Mouse (Mus musculus): ENCODE results near the gene Tbc1d5. TPM values are rescaled to one million over a fixed set of nuclear protein-coding genes. Genes with fewer than 3 reads are reported as not detected.

Tbc1d5 gene
- polyA plus RNA-seq, 2 experiments, result 10.5 to 10.8 TPM

GRCm38 (mm10) chr17:50740804-50741203 lies 438.3 kb downstream of the Tbc1d5 start:
- Histone ChIP-seq H3K4me1 (ENCODE audit: control insufficient read depth, insufficient read depth, low read length) (no peaks in the 10 kb centered on the region), H3K4me2 (replicated peaks; ENCODE audit: low read depth, low read length, severe bottlenecking) (no peak overlapping the region), H3K27me3 (ENCODE audit: control insufficient read depth, insufficient read depth, low read length) (no peaks in the 10 kb centered on the region), H3K9ac (ENCODE audit: low read depth, low read length, severe bottlenecking) (no peak overlapping the region), H3K4me3 (replicated peaks; ENCODE audit: low read length) (no peak overlapping the region), H3K27ac (replicated peaks; ENCODE audit: low read depth, low read length) (no peak overlapping the region), H3K36me3 (ENCODE audit: control insufficient read depth, insufficient read depth, low read length) (no peaks in the 10 kb centered on the region; the same call in 1 of the 2 replicates), H3K9me3 (ENCODE audit: control insufficient read depth, low read length) (no peaks in the 10 kb centered on the region)
- DNase-seq (ENCODE audit: low spot score) (no peak), ATAC-seq (ENCODE audit: low FRiP score, low read depth) (no peak)
- 92% methylated on average over 1 of the region's 1 CpGs for WGBS
- no peak for TF ChIP-seq POLR2A (IDR thresholded peaks at IDR 0.05; ENCODE audit: borderline replicate concordance, extremely low read depth, insufficient read depth, insufficient read length)

GRCm38 (mm10) chr17:50738476-50738875 lies 440.7 kb downstream of the Tbc1d5 start:
- no peak overlapping the region for H3K27ac ChIP-seq (replicated peaks; ENCODE audit: low read depth, low read length)
- no peak overlapping the region for H3K4me3 ChIP-seq (replicated peaks; ENCODE audit: low read length)
- DNase-seq (ENCODE audit: low spot score), result no peak
- no peaks in the 10 kb centered on the region for H3K9me3 ChIP-seq (ENCODE audit: control insufficient read depth, low read length)
- no peaks in the 10 kb centered on the region for H3K27me3 ChIP-seq (ENCODE audit: control insufficient read depth, insufficient read depth, low read length)
- H3K36me3 ChIP-seq (ENCODE audit: control insufficient read depth, insufficient read depth, low read length), result no peaks in the 10 kb centered on the region; the same call in 1 of the 2 replicates
- no peak overlapping the region for H3K4me2 ChIP-seq (replicated peaks; ENCODE audit: low read depth, low read length, severe bottlenecking)
- no peak for ATAC-seq (ENCODE audit: low FRiP score, low read depth)
- 58% methylated on average over 2 of the region's 2 CpGs for WGBS
- no peak overlapping the region for H3K9ac ChIP-seq (ENCODE audit: low read depth, low read length, severe bottlenecking)
- TF ChIP-seq POLR2A (IDR thresholded peaks at IDR 0.05; ENCODE audit: borderline replicate concordance, extremely low read depth, insufficient read depth, insufficient read length), result no peak
- H3K4me1 ChIP-seq (ENCODE audit: control insufficient read depth, insufficient read depth, low read length), result no peaks in the 10 kb centered on the region

GRCm38 (mm10) chr17:50737068-50737467 lies 442.1 kb downstream of the Tbc1d5 start:
- no peaks in the 10 kb centered on the region for H3K4me1 ChIP-seq (ENCODE audit: control insufficient read depth, insufficient read depth, low read length)
- no peak overlapping the region for H3K4me3 ChIP-seq (replicated peaks; ENCODE audit: low read length)
- TF ChIP-seq POLR2A (IDR thresholded peaks at IDR 0.05; ENCODE audit: borderline replicate concordance, extremely low read depth, insufficient read depth, insufficient read length), result no peak
- no peaks in the 10 kb centered on the region; the same call in 1 of the 2 replicates for H3K36me3 ChIP-seq (ENCODE audit: control insufficient read depth, insufficient read depth, low read length)
- H3K27ac ChIP-seq (replicated peaks; ENCODE audit: low read depth, low read length), result no peak overlapping the region
- WGBS, result 71% methylated on average over 2 of the region's 2 CpGs
- DNase-seq (ENCODE audit: low spot score) (no peak), ATAC-seq (ENCODE audit: low FRiP score, low read depth) (no peak)
- H3K27me3 ChIP-seq (ENCODE audit: control insufficient read depth, insufficient read depth, low read length), result no peaks in the 10 kb centered on the region
- no peaks in the 10 kb centered on the region for H3K9me3 ChIP-seq (ENCODE audit: control insufficient read depth, low read length)
- H3K9ac ChIP-seq (ENCODE audit: low read depth, low read length, severe bottlenecking), result no peak overlapping the region
- H3K4me2 ChIP-seq (replicated peaks; ENCODE audit: low read depth, low read length, severe bottlenecking), result no peak overlapping the region

- Histone ChIP-seq H3K4me3 (replicated peaks; ENCODE audit: low read length) (no peak overlapping the region), H3K9ac (ENCODE audit: low read depth, low read length, severe bottlenecking) (no peak overlapping the region), H3K4me1 (ENCODE audit: control insufficient read depth, insufficient read depth, low read length) (no peaks in the 10 kb centered on the region), H3K27ac (replicated peaks; ENCODE audit: low read depth, low read length) (no peak overlapping the region), H3K27me3 (ENCODE audit: control insufficient read depth, insufficient read depth, low read length) (no peaks in the 10 kb centered on the region), H3K9me3 (ENCODE audit: control insufficient read depth, low read length) (no peaks in the 10 kb centered on the region), H3K36me3 (ENCODE audit: control insufficient read depth, insufficient read depth, low read length) (no peaks in the 10 kb centered on the region; the same call in 1 of the 2 replicates), H3K4me2 (replicated peaks; ENCODE audit: low read depth, low read length, severe bottlenecking) (no peak overlapping the region)
- DNase-seq (ENCODE audit: low spot score) (no peak), ATAC-seq (ENCODE audit: low FRiP score, low read depth) (no peak)
- no peak for TF ChIP-seq POLR2A (IDR thresholded peaks at IDR 0.05; ENCODE audit: borderline replicate concordance, extremely low read depth, insufficient read depth, insufficient read length)
- 69% methylated on average over 8 of the region's 8 CpGs for WGBS
Observed at GRCm38 (mm10) chr17:50735955-50736533, 443.1 kb downstream of the Tbc1d5 start.

GRCm38 (mm10) chr17:50735382-50735954 lies 443.7 kb downstream of the Tbc1d5 start:
- WGBS, result 83% methylated on average over 4 of the region's 4 CpGs

More at GRCm38 (mm10) chr17:50735382-50735954, 443.7 kb downstream of the Tbc1d5 start:
- H3K4me3 ChIP-seq (replicated peaks; ENCODE audit: low read length), result no peak overlapping the region
- no peaks in the 10 kb centered on the region for H3K4me1 ChIP-seq (ENCODE audit: control insufficient read depth, insufficient read depth, low read length)
- no peak for TF ChIP-seq POLR2A (IDR thresholded peaks at IDR 0.05; ENCODE audit: borderline replicate concordance, extremely low read depth, insufficient read depth, insufficient read length)
- DNase-seq (ENCODE audit: low spot score) (no peak), ATAC-seq (ENCODE audit: low FRiP score, low read depth) (no peak)
- H3K9ac ChIP-seq (ENCODE audit: low read depth, low read length, severe bottlenecking), result no peak overlapping the region
- no peaks in the 10 kb centered on the region for H3K27me3 ChIP-seq (ENCODE audit: control insufficient read depth, insufficient read depth, low read length)
- no peak overlapping the region for H3K27ac ChIP-seq (replicated peaks; ENCODE audit: low read depth, low read length)
- H3K4me2 ChIP-seq (replicated peaks; ENCODE audit: low read depth, low read length, severe bottlenecking), result no peak overlapping the region
- no peaks in the 10 kb centered on the region for H3K9me3 ChIP-seq (ENCODE audit: control insufficient read depth, low read length)
- no peaks in the 10 kb centered on the region; the same call in 1 of the 2 replicates for H3K36me3 ChIP-seq (ENCODE audit: control insufficient read depth, insufficient read depth, low read length)

Data from limb, embryonic 14.5 days (tissue).